Mouse (Mus musculus): ENCODE measurements around the gene Map7. TPM values are rescaled to one million over a fixed set of nuclear protein-coding genes. Genes with fewer than 3 reads are reported as not detected.
A peak's percentile ranks its signal among the peaks of the same experiment; 100 is the strongest.

The Map7 gene
- polyA plus RNA-seq, 1 experiment, result 88.4 TPM

- Histone ChIP-seq H3K4me3 (replicated peaks; ENCODE audit: insufficient read depth, low read depth, low read length) (no peak overlapping the region), H3K4me1 (ENCODE audit: control insufficient read depth, insufficient read depth, low read length) (0 out of 2 replicates have a peak, but pooled peaks cover 4% of the 10 kb centered on the region), H3K27ac (ENCODE audit: insufficient read depth, low read length) (no peak overlapping the region), H3K27me3 (ENCODE audit: control insufficient read depth, insufficient read depth, low read length) (no peaks in the 10 kb centered on the region)
- WGBS, result 57% methylated on average over 15 of the region's 15 CpGs
- DNase-seq, result no peak
- TF ChIP-seq CTCF (IDR thresholded peaks at IDR 0.05; ENCODE audit: borderline replicate concordance, insufficient read depth, low read depth, low read length) (no peak), POLR2A (IDR thresholded peaks at IDR 0.05; ENCODE audit: borderline replicate concordance, insufficient read depth, low read length) (no peak)
Observed at GRCm38 (mm10) chr10:20119504-20120425, 28.5 kb upstream of the Map7 start.

- WGBS, result 24% methylated on average over 4 of the region's 4 CpGs
Observed at GRCm38 (mm10) chr10:20121981-20122380, 26.3 kb upstream of the Map7 start.

GRCm38 (mm10) chr10:20123401-20123800 is 24.9 kb upstream of the Map7 start:
- TF ChIP-seq CTCF (IDR thresholded peaks at IDR 0.05; ENCODE audit: borderline replicate concordance, insufficient read depth, low read depth, low read length) (no peak), POLR2A (IDR thresholded peaks at IDR 0.05; ENCODE audit: borderline replicate concordance, insufficient read depth, low read length) (no peak)
- H3K27ac ChIP-seq (ENCODE audit: insufficient read depth, low read length), result no peak overlapping the region
- peaks cover 6% of the 10 kb centered on the region; the same call in 1 of the 2 replicates for H3K4me1 ChIP-seq (ENCODE audit: control insufficient read depth, insufficient read depth, low read length)
- no peaks in the 10 kb centered on the region for H3K27me3 ChIP-seq (ENCODE audit: control insufficient read depth, insufficient read depth, low read length)
- WGBS, result 72% methylated on average over 9 of the region's 9 CpGs
- no peak overlapping the region for H3K4me3 ChIP-seq (replicated peaks; ENCODE audit: insufficient read depth, low read depth, low read length)
- no peak for DNase-seq

More at GRCm38 (mm10) chr10:20121981-20122380, 26.3 kb upstream of the Map7 start:
- Histone ChIP-seq H3K4me3 (replicated peaks; ENCODE audit: insufficient read depth, low read depth, low read length) (no peak overlapping the region), H3K27ac (ENCODE audit: insufficient read depth, low read length) (no peak overlapping the region), H3K27me3 (ENCODE audit: control insufficient read depth, insufficient read depth, low read length) (no peaks in the 10 kb centered on the region), H3K4me1 (ENCODE audit: control insufficient read depth, insufficient read depth, low read length) (peaks cover 6% of the 10 kb centered on the region; the same call in 1 of the 2 replicates)
- TF ChIP-seq POLR2A (IDR thresholded peaks at IDR 0.05; ENCODE audit: borderline replicate concordance, insufficient read depth, low read length) (no peak), CTCF (IDR thresholded peaks at IDR 0.05; ENCODE audit: borderline replicate concordance, insufficient read depth, low read depth, low read length) (no peak)
- peak; percentile 43 to 66 for DNase-seq

GRCm38 (mm10) chr10:20124576-20124975 is 23.7 kb upstream of the Map7 start:
- H3K27ac ChIP-seq (ENCODE audit: insufficient read depth, low read length), result no peak overlapping the region
- peaks cover 6% of the 10 kb centered on the region; the same call in 1 of the 2 replicates for H3K4me1 ChIP-seq (ENCODE audit: control insufficient read depth, insufficient read depth, low read length)
- 59% methylated on average over 12 of the region's 12 CpGs for WGBS
- no peak for TF ChIP-seq POLR2A (IDR thresholded peaks at IDR 0.05; ENCODE audit: borderline replicate concordance, insufficient read depth, low read length)
- TF ChIP-seq CTCF (IDR thresholded peaks at IDR 0.05; ENCODE audit: borderline replicate concordance, insufficient read depth, low read depth, low read length), result no peak
- H3K27me3 ChIP-seq (ENCODE audit: control insufficient read depth, insufficient read depth, low read length), result no peaks in the 10 kb centered on the region
- H3K4me3 ChIP-seq (replicated peaks; ENCODE audit: insufficient read depth, low read depth, low read length), result no peak overlapping the region
- DNase-seq, result no peak

GRCm38 (mm10) chr10:20125226-20125625 is 23.0 kb upstream of the Map7 start:
- TF ChIP-seq POLR2A (IDR thresholded peaks at IDR 0.05; ENCODE audit: borderline replicate concordance, insufficient read depth, low read length), result no peak
- TF ChIP-seq CTCF (IDR thresholded peaks at IDR 0.05; ENCODE audit: borderline replicate concordance, insufficient read depth, low read depth, low read length), result peak; percentile 74
- Histone ChIP-seq H3K27ac (ENCODE audit: insufficient read depth, low read length) (no peak overlapping the region), H3K27me3 (ENCODE audit: control insufficient read depth, insufficient read depth, low read length) (no peaks in the 10 kb centered on the region), H3K4me3 (replicated peaks; ENCODE audit: insufficient read depth, low read depth, low read length) (no peak overlapping the region), H3K4me1 (ENCODE audit: control insufficient read depth, insufficient read depth, low read length) (peaks cover 6% of the 10 kb centered on the region; the same call in 1 of the 2 replicates)
- WGBS, result 42% methylated on average over 4 of the region's 4 CpGs
- peak; percentile 68 to 72 for DNase-seq

- TF ChIP-seq CTCF (IDR thresholded peaks at IDR 0.05; ENCODE audit: borderline replicate concordance, insufficient read depth, low read depth, low read length) (no peak), POLR2A (IDR thresholded peaks at IDR 0.05; ENCODE audit: borderline replicate concordance, insufficient read depth, low read length) (no peak)
- no peaks in the 10 kb centered on the region for H3K27me3 ChIP-seq (ENCODE audit: control insufficient read depth, insufficient read depth, low read length)
- no peak overlapping the region for H3K4me3 ChIP-seq (replicated peaks; ENCODE audit: insufficient read depth, low read depth, low read length)
- no peak overlapping the region for H3K27ac ChIP-seq (ENCODE audit: insufficient read depth, low read length)
- no peaks in the 10 kb centered on the region for H3K4me1 ChIP-seq (ENCODE audit: control insufficient read depth, insufficient read depth, low read length)
- WGBS, result 91% methylated on average over 12 of the region's 12 CpGs
- no peak for DNase-seq
Observed at GRCm38 (mm10) chr10:20132933-20133652, 15.2 kb upstream of the Map7 start.

- peak in 1 of 2 experiments; percentile 30 for DNase-seq
- H3K4me1 ChIP-seq (ENCODE audit: control insufficient read depth, insufficient read depth, low read length), result no peaks in the 10 kb centered on the region
- no peak overlapping the region for H3K4me3 ChIP-seq (replicated peaks; ENCODE audit: insufficient read depth, low read depth, low read length)
- TF ChIP-seq CTCF (IDR thresholded peaks at IDR 0.05; ENCODE audit: borderline replicate concordance, insufficient read depth, low read depth, low read length) (no peak), POLR2A (IDR thresholded peaks at IDR 0.05; ENCODE audit: borderline replicate concordance, insufficient read depth, low read length) (no peak)
- no peak overlapping the region for H3K27ac ChIP-seq (ENCODE audit: insufficient read depth, low read length)
- WGBS, result 33% methylated on average over 15 of the region's 15 CpGs
- no peaks in the 10 kb centered on the region for H3K27me3 ChIP-seq (ENCODE audit: control insufficient read depth, insufficient read depth, low read length)
Observed at GRCm38 (mm10) chr10:20135350-20136058, 12.8 kb upstream of the Map7 start.
